Mouse (Mus musculus) lung, adult 2 months (tissue): Measurements from ENCODE around the gene Prim2.
"Not testable (repeated sequence)": the region's sequence is repeated elsewhere in the genome, so short reads cannot be mapped to it uniquely, and the experiment has no call there.

Experiments used
- CTCF ChIP-seq: fragments of 200-500 bp; IDR thresholded peaks from 2 replicates; pipeline ENCODE4 v1.5.1; 2011; ENCODE audit warnings: mild to moderate bottlenecking, low read length, control low read depth; ENCODE audit not compliant: insufficient read depth
- POLR2A ChIP-seq: fragments of 200-500 bp; IDR thresholded peaks from 2 replicates; pipeline ENCODE4 v1.6.1; 2011; ENCODE audit warnings: low read depth, mild to moderate bottlenecking, control low read depth, low read length, borderline replicate concordance; ENCODE audit errors: extremely low read depth

- not testable (repeated sequence) for TF ChIP-seq CTCF, POLR2A
Observed at GRCm38 (mm10) chr1:33616642-33617041, 53.0 kb downstream of the Prim2 start.
